Mouse (Mus musculus) midbrain, embryonic 14.5 days (tissue): ENCODE data around the gene Shank1. TPM values are rescaled to one million over a fixed set of nuclear protein-coding genes. Genes with fewer than 3 reads are reported as not detected.

Source experiments
- ATAC-seq: fragments of 200-750 bp; cut with Nextera tagmentation; 2 replicates; pipeline ENCODE4 v1.8.0; 2017; ENCODE audit warnings: moderate number of reproducible peaks, moderate library complexity; ENCODE audit not compliant: low FRiP score, low TSS enrichment
- DNase-seq: peaks from one replicate; pipeline ENCODE4 v3.0.0-alpha.2; 2015
- H3K27ac ChIP-seq: fragments of 300-500 bp; sonication (generic); replicated peaks from 2 replicates; pipeline ENCODE4 v1.5.1; 2014; ENCODE audit warnings: mild to moderate bottlenecking, low read depth, low read length, moderate library complexity
- H3K27me3 ChIP-seq: fragments of 300-500 bp; sonication (generic); 2 replicates; pipeline ENCODE4 v1.6.1; 2014; ENCODE audit warnings: low read length, control low read depth, mixed read lengths; ENCODE audit not compliant: control insufficient read depth, insufficient read depth
- H3K36me3 ChIP-seq: fragments of 300-500 bp; sonication (generic); 2 replicates; pipeline ENCODE4 v1.6.1; 2014; ENCODE audit warnings: low read length, control low read depth; ENCODE audit not compliant: control insufficient read depth, insufficient read depth
- H3K4me1 ChIP-seq: fragments of 300-500 bp; sonication (generic); 2 replicates; pipeline ENCODE4 v1.6.1; 2014; ENCODE audit warnings: mild to moderate bottlenecking, antibody characterized with exemption, low read length, control low read depth; ENCODE audit not compliant: control insufficient read depth, insufficient read depth
- H3K4me2 ChIP-seq: fragments of 300-500 bp; sonication (generic); 2 replicates; pipeline ENCODE4 v1.6.1; 2014; ENCODE audit warnings: mild to moderate bottlenecking, low read length, moderate library complexity
- H3K4me3 ChIP-seq: fragments of 300-500 bp; sonication (generic); replicated peaks from 2 replicates; pipeline ENCODE4 v1.5.1; 2014; ENCODE audit warnings: low read depth, low read length
- H3K9ac ChIP-seq: fragments of 300-500 bp; sonication (generic); replicated peaks from 2 replicates; pipeline ENCODE4 v1.6.1; 2014; ENCODE audit warnings: mild to moderate bottlenecking, low read length, moderate library complexity
- H3K9me3 ChIP-seq: fragments of 300-500 bp; sonication (generic); 2 replicates; pipeline ENCODE4 v1.6.1; 2016; ENCODE audit warnings: low read length, control low read depth, mixed read lengths; ENCODE audit not compliant: control insufficient read depth
- WGBS: fragments of 180-500 bp; shearing (Covaris S2); extraction: QIAGEN DNeasy Blood & Tissue Kit; methylation state at CpG from one replicate; pipeline ENCODE4 v1.1.7; 2014; 5-methylcytosine and 5-hydroxymethylcytosine counted together
- polyA plus RNA-seq: library from polyadenylated mRNA; unstranded; fragments of >200 nt; fragmentation: Nextera tagmentation; extraction: Ambion mirVana; gene quantifications from 2 replicates; pipeline ENCODE4 v1.2.1, GENCODE M21; 2014

Shank1 gene
- polyA plus RNA-seq, 1 experiment from 2014 or later = 35.1 TPM

DNA sequence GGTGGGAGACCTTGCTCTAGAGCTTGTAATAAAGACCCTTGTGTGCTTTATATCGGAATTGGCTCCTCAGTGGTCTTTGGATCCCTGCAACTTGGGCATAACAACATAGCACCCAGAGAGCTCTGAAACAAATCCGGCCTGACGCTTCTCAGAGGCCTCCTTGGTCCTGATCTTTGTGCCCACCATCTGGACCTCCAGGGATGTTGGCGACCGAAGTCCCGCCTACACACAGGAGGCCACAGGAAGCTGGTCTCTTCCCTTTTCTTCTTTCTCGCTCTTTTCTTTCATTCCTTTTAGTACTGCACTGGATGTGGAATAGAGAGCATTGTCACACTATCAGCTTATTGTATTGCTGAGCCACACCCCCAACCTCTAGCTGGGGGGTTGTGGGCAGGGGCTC, 36.6 kb upstream of the Shank1 start:
- Histone ChIP-seq H3K27me3 (no peaks in the 10 kb centered on the region), H3K36me3 (no peaks in the 10 kb centered on the region), H3K9me3 (no peaks in the 10 kb centered on the region), H3K9ac (no peak overlapping the region), H3K4me2 (no peak overlapping the region), H3K4me1 (no peaks in the 10 kb centered on the region), H3K4me3 (no peak overlapping the region), H3K27ac (no peak overlapping the region)
- no peak for DNase-seq
- WGBS = 58% methylated on average over 7 of the region's 7 CpGs
- ATAC-seq = no peak

- H3K9ac ChIP-seq = no peak overlapping the region
- ATAC-seq = no peak
- no peak overlapping the region for H3K27ac ChIP-seq
- H3K4me1 ChIP-seq = no peaks in the 10 kb centered on the region
- H3K36me3 ChIP-seq = no peaks in the 10 kb centered on the region
- WGBS = 55% methylated on average over 11 of the region's 11 CpGs
- no peak overlapping the region for H3K4me3 ChIP-seq
- H3K4me2 ChIP-seq = no peak overlapping the region
- no peaks in the 10 kb centered on the region for H3K27me3 ChIP-seq
- no peaks in the 10 kb centered on the region for H3K9me3 ChIP-seq
- DNase-seq = no peak
Observed at GRCm38 (mm10) chr7:44274096-44274495, 36.0 kb upstream of the Shank1 start.

DNA sequence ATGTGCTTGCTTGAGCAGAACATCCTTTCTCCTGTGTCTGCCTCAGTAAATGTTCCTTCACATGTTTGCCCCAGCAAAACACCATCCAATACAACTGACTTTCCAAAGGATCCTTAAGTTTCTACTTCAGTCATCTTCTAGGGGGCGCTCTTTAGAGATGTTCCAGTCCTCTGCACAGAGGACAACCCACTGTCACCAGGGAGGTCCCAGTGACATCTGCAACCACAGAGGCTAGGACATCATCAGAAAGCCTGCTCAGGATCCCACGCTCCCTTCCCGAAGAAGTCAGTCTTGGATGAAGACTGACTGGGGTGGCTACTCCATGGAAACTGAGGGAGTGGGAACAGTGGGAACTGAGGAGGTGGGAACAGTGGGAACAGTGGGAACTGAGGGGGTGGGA, 34.5 kb upstream of the Shank1 start:
- H3K36me3 ChIP-seq = no peaks in the 10 kb centered on the region
- no peak for DNase-seq
- H3K4me2 ChIP-seq = no peak overlapping the region
- 80% methylated on average over 3 of the region's 3 CpGs for WGBS
- no peaks in the 10 kb centered on the region for H3K4me1 ChIP-seq
- no peaks in the 10 kb centered on the region for H3K27me3 ChIP-seq
- H3K9me3 ChIP-seq = no peaks in the 10 kb centered on the region
- H3K27ac ChIP-seq = no peak overlapping the region
- H3K4me3 ChIP-seq = no peak overlapping the region
- ATAC-seq = no peak
- H3K9ac ChIP-seq = no peak overlapping the region

- no peak overlapping the region for H3K4me3 ChIP-seq
- H3K27me3 ChIP-seq = no peaks in the 10 kb centered on the region
- H3K9me3 ChIP-seq = no peaks in the 10 kb centered on the region
- ATAC-seq (no peak), DNase-seq (no peak)
- H3K9ac ChIP-seq = no peak overlapping the region
- no peaks in the 10 kb centered on the region for H3K4me1 ChIP-seq
- whole genome bisulfite sequencing = 61% methylated on average over 10 of the region's 10 CpGs
- no peaks in the 10 kb centered on the region for H3K36me3 ChIP-seq
- no peak overlapping the region for H3K4me2 ChIP-seq
- no peak overlapping the region for H3K27ac ChIP-seq
Observed at GRCm38 (mm10) chr7:44276461-44277249, 33.4 kb upstream of the Shank1 start.

DNA sequence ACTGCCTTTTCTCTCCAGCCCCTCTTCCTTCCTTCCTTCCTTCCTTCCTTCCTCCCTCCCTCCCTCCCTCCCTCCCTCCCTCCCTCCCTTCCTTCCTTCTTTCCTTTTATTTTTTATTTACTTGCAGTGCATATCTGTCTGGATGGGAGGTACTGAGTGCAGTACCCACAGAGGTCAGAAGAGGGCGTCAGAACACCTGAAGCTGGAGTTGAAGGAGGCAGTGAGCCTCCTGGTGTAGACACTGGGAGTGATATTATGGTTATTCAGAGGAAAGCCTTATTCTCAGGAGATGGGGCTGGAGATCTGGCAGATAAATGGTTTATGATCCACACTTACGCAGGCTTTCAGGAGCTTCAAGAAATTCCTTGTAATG, 32.8 kb upstream of the Shank1 start:
- Histone ChIP-seq H3K36me3 (no peaks in the 10 kb centered on the region), H3K27me3 (no peaks in the 10 kb centered on the region), H3K9me3 (no peaks in the 10 kb centered on the region), H3K4me3 (no peak overlapping the region), H3K9ac (no peak overlapping the region), H3K4me2 (no peak overlapping the region), H3K27ac (no peak overlapping the region), H3K4me1 (no peaks in the 10 kb centered on the region)
- DNase-seq = peak; percentile 64
- ATAC-seq = no peak
- 44% methylated on average over 2 of the region's 2 CpGs for WGBS

DNA sequence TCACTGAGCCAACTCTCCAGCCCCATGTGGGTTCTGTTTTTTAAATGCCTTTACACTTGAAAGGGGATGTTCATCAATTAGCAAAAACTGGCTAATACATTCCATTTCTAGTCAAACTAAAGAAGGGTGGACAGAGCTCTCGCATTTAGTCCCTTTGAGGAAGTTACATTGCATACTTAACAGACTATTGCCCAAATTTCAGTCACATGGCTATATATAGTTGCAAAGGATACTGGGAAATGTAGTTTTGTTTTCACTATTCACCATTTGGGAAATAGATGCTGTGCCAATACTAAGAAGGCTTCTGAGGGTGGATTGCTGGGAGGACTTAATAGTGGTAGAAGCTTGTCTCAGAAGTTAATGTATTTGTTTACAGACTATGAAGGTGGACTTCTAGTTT, 29.1 kb upstream of the Shank1 start:
- Histone ChIP-seq H3K9me3 (no peaks in the 10 kb centered on the region), H3K36me3 (no peaks in the 10 kb centered on the region), H3K4me2 (no peak overlapping the region), H3K9ac (no peak overlapping the region), H3K4me3 (no peak overlapping the region), H3K27ac (no peak overlapping the region), H3K4me1 (no peaks in the 10 kb centered on the region), H3K27me3 (no peaks in the 10 kb centered on the region)
- 72% methylated on average over 1 of the region's 1 CpGs for WGBS
- ATAC-seq = no peak
- DNase-seq = peak; percentile 21

DNA sequence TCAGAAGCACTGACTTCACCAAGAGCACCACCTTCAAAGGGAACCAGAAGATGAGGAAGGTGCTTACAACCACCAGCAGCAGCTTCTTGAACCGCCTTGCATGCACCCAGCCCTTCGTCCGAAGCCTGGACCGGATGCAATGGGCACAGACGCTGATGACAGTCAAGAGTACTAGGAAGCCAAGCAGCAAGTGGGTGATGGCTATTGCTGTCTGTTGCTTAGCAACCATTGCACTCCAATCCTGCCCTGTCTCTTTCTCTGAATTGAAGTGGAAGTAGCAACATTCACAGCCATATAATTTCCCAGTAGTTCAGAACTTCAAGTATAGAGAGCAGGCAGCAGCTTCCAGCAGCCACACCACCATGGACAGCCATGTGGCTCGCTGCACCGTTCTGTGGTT, 28.5 kb upstream of the Shank1 start:
- Histone ChIP-seq H3K9ac (no peak overlapping the region), H3K36me3 (no peaks in the 10 kb centered on the region), H3K9me3 (no peaks in the 10 kb centered on the region), H3K4me3 (no peak overlapping the region), H3K27me3 (no peaks in the 10 kb centered on the region), H3K27ac (no peak overlapping the region), H3K4me1 (no peaks in the 10 kb centered on the region), H3K4me2 (no peak overlapping the region)
- peak; percentile 30 for DNase-seq
- no peak for ATAC-seq
- WGBS = 76% methylated on average over 7 of the region's 7 CpGs

DNA sequence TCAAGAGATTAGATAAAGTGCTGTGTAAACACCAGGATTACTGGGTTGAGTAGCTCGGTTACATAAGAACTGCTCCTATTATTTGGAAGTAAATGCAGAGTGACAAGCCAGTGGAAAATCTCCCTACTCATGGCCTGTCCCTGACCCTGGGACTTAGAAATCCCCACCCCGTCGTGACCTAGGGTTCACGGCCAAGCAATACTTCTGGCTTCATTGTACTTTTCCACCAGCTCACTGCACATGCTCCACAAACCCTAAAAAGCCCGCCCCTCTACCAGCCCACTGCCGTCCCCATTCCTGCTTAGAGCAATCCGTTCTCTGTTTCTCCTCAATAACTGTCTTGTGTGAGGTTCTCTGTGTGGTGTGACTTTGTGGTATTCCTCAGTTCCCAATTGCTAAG, 22.3 kb upstream of the Shank1 start:
- Histone ChIP-seq H3K27me3 (no peaks in the 10 kb centered on the region), H3K27ac (no peak overlapping the region), H3K4me1 (no peaks in the 10 kb centered on the region), H3K4me2 (no peak overlapping the region), H3K9me3 (no peaks in the 10 kb centered on the region), H3K4me3 (no peak overlapping the region), H3K36me3 (no peaks in the 10 kb centered on the region), H3K9ac (no peak overlapping the region)
- DNase-seq (no peak), ATAC-seq (no peak)
- WGBS = 48% methylated on average over 7 of the region's 7 CpGs

- ATAC-seq = no peak
Observed at GRCm38 (mm10) chr7:44290986-44291385, 19.1 kb upstream of the Shank1 start.

More at GRCm38 (mm10) chr7:44290986-44291385, 19.1 kb upstream of the Shank1 start:
- WGBS = 84% methylated on average over 4 of the region's 4 CpGs
- H3K9me3 ChIP-seq = no peaks in the 10 kb centered on the region
- H3K36me3 ChIP-seq = no peaks in the 10 kb centered on the region
- H3K4me1 ChIP-seq = no peaks in the 10 kb centered on the region
- no peak overlapping the region for H3K4me2 ChIP-seq
- no peak for DNase-seq
- H3K27me3 ChIP-seq = no peaks in the 10 kb centered on the region
- no peak overlapping the region for H3K4me3 ChIP-seq
- no peak overlapping the region for H3K9ac ChIP-seq
- no peak overlapping the region for H3K27ac ChIP-seq
